Mouse (Mus musculus): Measurements from ENCODE around the gene Pias1. TPM values are rescaled to one million over a fixed set of nuclear protein-coding genes. Genes with fewer than 3 reads are reported as not detected.

Pias1 gene
- total RNA-seq, 2 experiments from 2014 or later: 20.3 to 75.9 TPM

GRCm38 (mm10) chr9:62858266-62859019 lies 129.3 kb downstream of the Pias1 start:
- no peak for ATAC-seq (replicated peaks; ENCODE audit: poor library complexity)

- ATAC-seq (replicated peaks; ENCODE audit: poor library complexity): peak; percentile 56
These were observed 129.9 kb downstream of the Pias1 start, which contains the start of gene Calml4 for GRCm38 (mm10) chr9:62857719-62858261. Gene Calml4 (plus strand): TSS chr9:62858080.

GRCm38 (mm10) chr9:62857216-62857615 lies 130.5 kb downstream of the Pias1 start:
- ATAC-seq (replicated peaks; ENCODE audit: poor library complexity): peak; percentile 22

- no peak for ATAC-seq (replicated peaks; ENCODE audit: poor library complexity)
These were observed 133.2 kb downstream of the Pias1 start for GRCm38 (mm10) chr9:62854483-62854882.

GRCm38 (mm10) chr9:62851571-62851970 lies 136.2 kb downstream of the Pias1 start:
- ATAC-seq (replicated peaks; ENCODE audit: poor library complexity): no peak

GRCm38 (mm10) chr9:62848641-62849040 lies 139.1 kb downstream of the Pias1 start:
- ATAC-seq (replicated peaks; ENCODE audit: poor library complexity): no peak

- ATAC-seq (replicated peaks; ENCODE audit: poor library complexity): peak; percentile 98
These were observed 140.0 kb downstream of the Pias1 start for GRCm38 (mm10) chr9:62847694-62848093.

GRCm38 (mm10) chr9:62844461-62844860 lies 143.3 kb downstream of the Pias1 start:
- no peak for ATAC-seq (replicated peaks; ENCODE audit: poor library complexity)

GRCm38 (mm10) chr9:62843356-62844024 lies 144.2 kb downstream of the Pias1 start:
- no peak for ATAC-seq (replicated peaks; ENCODE audit: poor library complexity)

- ATAC-seq (replicated peaks; ENCODE audit: poor library complexity): 0 out of 2 replicates have a peak, but pooled peaks have one; percentile 6
These were observed 148.5 kb downstream of the Pias1 start for GRCm38 (mm10) chr9:62839172-62839770.

- peak; percentile 97 for ATAC-seq (replicated peaks; ENCODE audit: poor library complexity)
These were observed 149.1 kb downstream of the Pias1 start, which contains the start of gene Cln6 for GRCm38 (mm10) chr9:62838506-62839171. Gene Cln6 (plus strand): TSS chr9:62838785.

- ATAC-seq (replicated peaks; ENCODE audit: poor library complexity): no peak
These were observed 149.6 kb downstream of the Pias1 start for GRCm38 (mm10) chr9:62838146-62838505.

- no peak for ATAC-seq (replicated peaks; ENCODE audit: poor library complexity)
These were observed 150.1 kb downstream of the Pias1 start for GRCm38 (mm10) chr9:62837611-62838010.

- no peak for ATAC-seq (replicated peaks; ENCODE audit: poor library complexity)
These were observed 151.8 kb downstream of the Pias1 start for GRCm38 (mm10) chr9:62835705-62836446.

GRCm38 (mm10) chr9:62834906-62835305 lies 152.8 kb downstream of the Pias1 start:
- ATAC-seq (replicated peaks; ENCODE audit: poor library complexity): no peak

- no peak for ATAC-seq (replicated peaks; ENCODE audit: poor library complexity)
These were observed 157.8 kb downstream of the Pias1 start for GRCm38 (mm10) chr9:62829877-62830276.

- peak; percentile 98 for ATAC-seq (replicated peaks; ENCODE audit: poor library complexity)
These were observed 159.1 kb downstream of the Pias1 start for GRCm38 (mm10) chr9:62828662-62829086.

All from megakaryocyte progenitor cell, adult 5-6 weeks (primary cell).